Mouse (Mus musculus): ENCODE results near the gene Tas2r113. TPM values are rescaled to one million over a fixed set of nuclear protein-coding genes. Genes with fewer than 3 reads are reported as not detected.
"Not testable (repeated sequence)": the region's sequence is repeated elsewhere in the genome, so short reads cannot be mapped to it uniquely, and the experiment has no call there.

The Tas2r113 gene
- total RNA-seq (2021), result not detected
- long read RNA-seq, experiment 1, result 0 reads
- long read RNA-seq, experiment 2, result 0 reads

- intact Hi-C loops (cut with DNase I), result no loop called here
- no peak for DNase-seq
Observed at GRCm38 (mm10) chr6:132892711-132893110, at the start of gene Tas2r113. TSS of gene Tas2r113 (plus strand) at chr6:132893011.

GRCm38 (mm10) chr6:132846842-132847241, 46.0 kb upstream of the Tas2r113 start, which contains the start of gene Tas2r123:
TSS of gene Tas2r123 (plus strand) at chr6:132847142.
- intact Hi-C loops (cut with DNase I), result no loop called here
- DNase-seq, result no peak

GRCm38 (mm10) chr6:132855138-132855537, 37.7 kb upstream of the Tas2r113 start, which contains the start of gene Tas2r116:
TSS of gene Tas2r116 (plus strand) at chr6:132855438.
- DNase-seq, result no peak
- intact Hi-C loops (cut with DNase I), result no loop called here

GRCm38 (mm10) chr6:132867708-132868107, 25.1 kb upstream of the Tas2r113 start, which contains the start of gene Tas2r110:
TSS of gene Tas2r110 (plus strand) at chr6:132868008.
- no peak for DNase-seq
- intact Hi-C loops (cut with DNase I), result no loop called here

- DNase-seq, result no peak
- intact Hi-C loops (cut with DNase I), result no loop called here
Observed at GRCm38 (mm10) chr6:132909351-132909750, 16.5 kb downstream of the Tas2r113 start, which contains the start of gene Tas2r125. TSS of gene Tas2r125 (plus strand) at chr6:132909651.

GRCm38 (mm10) chr6:132941376-132941775, 48.6 kb downstream of the Tas2r113 start:
- intact Hi-C loops (cut with DNase I); DNase-seq: not testable (repeated sequence)

Other genes with a start within 250 kb of the Tas2r113 start
- not detected for gene A630073D07Rik, start 241.5 kb upstream of the Tas2r113 start, total RNA-seq (2021)
- gene Tas2r120, start 236.1 kb upstream of the Tas2r113 start, total RNA-seq (2021), result not detected
- gene Tas2r121, start 192.0 kb upstream of the Tas2r113 start, total RNA-seq (2021), result not detected
- not detected for gene Tas2r122, start 181.1 kb upstream of the Tas2r113 start, total RNA-seq (2021)
- not detected for gene Tas2r115, start 155.0 kb upstream of the Tas2r113 start, total RNA-seq (2021)
- not detected for gene Tas2r124, start 138.3 kb upstream of the Tas2r113 start, total RNA-seq (2021)
- not detected for gene Tas2r102, start 130.9 kb upstream of the Tas2r113 start, total RNA-seq (2021)
- gene Tas2r136, start 114.8 kb upstream of the Tas2r113 start, total RNA-seq (2021), result not detected
- gene Tas2r117, start 90.2 kb upstream of the Tas2r113 start, total RNA-seq (2021), result not detected
- gene Tas2r123, start 45.9 kb upstream of the Tas2r113 start, total RNA-seq (2021), result not detected
- gene Tas2r116, start 37.6 kb upstream of the Tas2r113 start, total RNA-seq (2021), result not detected
- not detected for gene Tas2r110, start 25.0 kb upstream of the Tas2r113 start, total RNA-seq (2021)
- not detected for gene Tas2r125, start 16.6 kb downstream of the Tas2r113 start, total RNA-seq (2021)
- gene Tas2r129, start 58.1 kb downstream of the Tas2r113 start, total RNA-seq (2021), result not detected
- not detected for gene Tas2r131, start 64.9 kb downstream of the Tas2r113 start, total RNA-seq (2021)
- gene Tas2r109, start 88.0 kb downstream of the Tas2r113 start, total RNA-seq (2021), result not detected
- not detected for gene Tas2r103, start 144.1 kb downstream of the Tas2r113 start, total RNA-seq (2021)
- gene Tas2r140, start 162.8 kb downstream of the Tas2r113 start, total RNA-seq (2021), result not detected
- gene Smim10l1, start 211.9 kb downstream of the Tas2r113 start, total RNA-seq (2021), result 100 to 1,000 TPM; 111 to 129 TPM